Mouse (Mus musculus) lung, postnatal 25 days (tissue): ENCODE results near the gene Cbln3.

Source experiments
- DNase-seq: peaks from one replicate; pipeline ENCODE4 v3.0.0; 2022; ENCODE audit warnings: low spot score

Gene Cbln3

DNA sequence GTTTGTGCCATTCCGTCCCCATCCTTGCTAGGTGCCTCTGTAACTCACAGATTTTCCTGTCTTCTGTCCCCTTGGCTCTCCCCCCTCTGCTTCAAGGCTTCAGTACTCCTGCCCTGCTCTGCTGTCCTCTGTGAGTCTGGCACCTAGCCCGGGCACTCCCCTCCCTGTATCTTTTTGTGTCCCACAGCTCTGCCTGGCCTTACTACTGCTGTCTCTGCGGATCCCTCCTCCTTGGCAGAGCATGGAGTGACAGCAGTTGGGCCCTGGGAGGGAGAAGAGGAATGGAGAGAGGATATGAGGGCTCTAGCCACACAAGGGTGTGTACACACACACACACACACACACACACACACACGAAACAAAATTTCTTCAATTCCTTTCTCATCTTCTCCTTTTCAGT is at the start of gene Cbln3:
Gene Cbln3, minus strand, starts transcription at position 227 of the 400 bp plus-strand sequence.
- peak; percentile 27 for DNase-seq

DNA sequence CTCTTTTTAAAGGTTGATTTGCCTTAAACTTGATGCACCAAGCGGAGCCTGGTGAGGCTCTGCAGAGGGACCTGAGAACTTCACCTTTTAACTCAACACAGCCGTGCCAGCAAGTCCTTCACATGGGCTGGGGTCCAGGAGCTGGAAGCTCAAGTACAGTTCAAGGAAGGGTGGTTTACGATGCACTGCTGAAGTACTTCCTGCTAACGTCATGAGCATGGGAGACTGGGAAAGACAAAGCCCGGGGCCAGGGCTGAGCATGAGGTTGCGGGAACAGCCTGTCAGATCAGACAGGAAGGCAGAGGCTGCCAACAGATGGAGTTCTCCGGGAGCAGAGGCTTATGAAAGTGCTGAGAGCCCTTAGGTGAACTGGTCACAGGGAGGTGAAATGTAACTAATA is 49.4 kb upstream of the Cbln3 start:
- peak; percentile 91 for DNase-seq

DNA sequence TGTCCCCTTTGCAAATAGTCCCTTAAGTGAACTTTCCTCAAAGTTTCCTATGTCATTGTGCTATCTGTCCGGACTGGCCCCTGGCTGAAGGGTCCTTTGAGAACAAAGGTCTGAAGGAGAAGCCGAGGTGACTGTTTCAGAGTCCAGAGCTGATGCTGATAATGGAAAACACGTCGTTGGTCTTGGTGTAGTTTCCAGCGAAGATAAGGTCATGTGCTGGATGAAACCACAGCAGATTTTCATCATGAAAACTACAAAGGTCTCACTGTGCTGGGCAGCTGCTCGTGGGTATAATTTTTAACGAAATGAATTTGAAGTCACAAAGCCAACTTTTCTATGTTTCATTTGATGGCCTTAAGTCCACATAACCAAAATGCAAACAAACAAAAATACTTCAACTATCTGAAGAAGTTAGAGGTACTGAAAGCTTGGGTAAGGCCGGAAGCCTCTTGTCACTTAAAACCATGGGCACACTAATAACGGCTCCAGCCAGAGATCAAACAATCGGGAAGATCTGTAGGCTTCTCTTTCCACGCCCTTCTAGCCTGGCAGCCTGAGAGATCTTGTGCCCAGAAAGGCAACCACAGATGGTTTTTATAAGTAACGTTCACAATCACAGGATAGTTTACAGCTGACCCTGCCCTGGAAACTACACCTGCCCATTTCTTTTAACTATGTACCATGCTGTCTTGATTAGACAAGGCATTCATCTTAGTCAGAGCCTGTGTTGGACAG is 45.2 kb upstream of the Cbln3 start:
- DNase-seq, result no peak

DNA sequence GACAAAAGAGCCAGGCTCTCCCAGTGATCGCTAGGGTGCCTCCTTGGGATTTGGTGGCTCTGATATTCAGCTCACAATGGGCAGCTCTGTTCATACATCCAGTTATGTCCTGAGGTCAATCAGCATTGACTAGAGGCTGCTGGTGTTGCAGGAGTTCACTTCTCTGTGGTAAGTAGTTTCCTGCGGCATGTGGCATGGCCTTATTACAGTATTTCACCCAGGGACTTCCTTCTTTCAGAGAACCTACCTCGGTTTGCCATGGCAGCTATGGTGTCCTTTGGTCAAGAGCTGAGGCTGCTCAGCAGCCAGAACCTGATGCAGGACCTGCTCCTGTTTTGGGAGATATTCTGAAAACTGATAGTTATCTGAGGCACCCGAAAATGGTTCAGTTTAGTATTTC is 42.7 kb upstream of the Cbln3 start:
- DNase-seq, result no peak

DNA sequence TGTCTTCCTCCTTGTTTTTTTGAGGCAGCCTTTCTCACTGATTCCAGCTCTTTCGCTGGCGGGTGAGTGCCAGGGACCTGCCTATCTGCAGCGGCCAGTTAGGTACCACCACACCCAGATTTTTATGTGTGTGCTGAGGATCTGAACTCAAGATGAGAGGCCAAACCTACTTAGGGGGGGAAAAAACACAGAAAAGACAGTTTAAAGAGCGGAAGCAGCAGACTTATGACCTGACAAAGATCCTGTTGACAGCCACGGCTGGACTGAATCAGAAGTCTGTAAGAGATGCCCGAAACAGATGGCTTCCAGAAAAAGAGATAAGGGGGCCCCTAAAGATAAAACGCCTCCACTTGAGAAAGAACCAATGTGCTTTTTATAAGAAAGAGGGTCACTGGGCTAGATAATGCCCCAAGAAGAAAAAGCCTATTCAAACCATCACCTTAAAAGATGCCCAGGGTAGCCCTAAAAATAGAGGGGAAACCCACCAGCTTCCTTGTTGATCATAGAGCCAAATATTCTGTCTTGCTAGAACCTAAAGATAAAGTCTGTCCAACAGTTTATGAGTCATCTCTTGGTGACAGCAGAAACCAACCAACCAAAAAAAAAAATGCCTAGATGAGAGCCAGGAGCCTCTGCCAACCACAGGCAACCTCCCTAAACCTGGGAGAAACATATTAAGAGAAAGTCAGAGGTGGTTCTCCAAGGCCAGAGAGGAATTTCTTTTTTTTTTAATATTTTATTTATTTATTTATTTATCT is 38.5 kb upstream of the Cbln3 start:
- DNase-seq, result no peak

DNA sequence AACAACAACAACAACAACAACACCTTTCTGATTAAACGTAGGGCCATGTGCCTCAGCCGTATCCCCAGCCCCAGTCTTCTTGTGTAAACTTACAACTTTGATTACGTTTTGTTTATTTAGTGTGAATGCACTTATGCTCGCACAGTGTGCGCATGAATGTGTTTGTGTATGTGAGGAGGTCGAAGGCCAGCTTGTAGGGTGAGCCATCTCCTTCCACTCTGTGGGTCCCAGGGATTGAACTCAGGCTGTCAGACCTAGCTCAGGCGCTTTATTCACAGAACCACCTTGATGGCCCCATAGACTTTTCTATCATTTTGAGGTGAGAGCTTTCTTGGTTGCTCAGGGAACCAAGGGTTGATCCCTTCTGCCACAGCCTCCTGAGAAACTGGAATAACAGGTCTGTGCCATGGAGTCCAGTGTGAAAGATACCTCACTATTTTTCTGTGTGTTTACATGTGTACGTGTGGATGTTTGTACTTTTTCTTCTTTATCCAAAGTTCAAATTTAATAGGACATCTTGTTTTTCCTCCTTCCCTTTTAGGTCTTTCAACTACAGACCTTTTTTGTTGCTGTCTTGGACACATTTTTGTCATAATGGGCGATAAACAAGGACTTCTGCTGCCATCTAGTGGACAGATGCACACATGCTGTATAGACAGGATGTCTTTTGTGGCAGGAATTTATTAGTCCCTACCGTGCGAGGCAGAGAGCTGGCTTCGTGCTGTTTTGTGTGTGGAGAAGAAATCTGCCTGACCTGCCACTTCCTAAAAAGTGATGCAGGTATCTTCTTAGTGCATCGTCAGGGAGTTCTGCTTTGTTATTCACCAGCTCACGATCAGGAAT is 34.3 kb upstream of the Cbln3 start:
- peak; percentile 83 for DNase-seq

DNA sequence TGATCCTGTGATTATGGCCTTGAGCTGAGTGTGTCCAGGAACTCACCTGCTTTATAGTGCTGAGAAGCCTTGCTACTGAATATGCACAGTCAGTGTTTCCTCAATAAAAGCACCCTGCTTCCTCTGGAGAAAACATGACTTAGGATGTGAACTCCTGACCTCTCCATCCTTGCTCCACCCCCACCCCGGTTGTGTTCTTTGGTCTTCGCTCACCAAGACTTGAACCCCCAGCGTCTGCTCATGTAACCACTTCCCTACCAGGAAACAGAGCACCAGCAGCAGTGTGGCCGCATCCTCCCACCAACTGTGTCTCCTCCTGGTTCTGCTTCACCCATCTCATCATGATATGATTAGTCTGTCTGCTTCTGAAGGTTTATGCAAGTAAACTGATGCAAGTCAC is 29.2 kb upstream of the Cbln3 start:
- DNase-seq, result no peak

DNA sequence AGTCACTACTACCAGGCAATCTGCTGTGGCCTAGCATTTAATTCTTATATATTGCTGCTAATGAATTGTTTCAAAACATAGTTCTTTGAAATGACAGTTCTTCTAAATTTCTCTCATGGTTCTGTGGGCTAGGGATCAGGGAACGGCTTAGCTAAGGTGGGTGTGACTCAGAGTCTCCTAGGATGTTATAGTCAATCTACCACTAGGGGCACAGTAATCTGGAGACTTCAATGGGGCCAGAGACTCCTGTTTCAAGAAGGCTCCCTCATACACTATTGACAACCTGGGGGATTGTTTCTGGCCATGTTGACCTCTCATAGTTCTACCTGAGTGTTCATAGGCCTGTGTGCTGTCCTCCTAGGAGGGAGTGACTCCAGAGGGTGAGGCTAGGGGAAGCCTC is 21.3 kb upstream of the Cbln3 start:
- DNase-seq, result no peak

DNA sequence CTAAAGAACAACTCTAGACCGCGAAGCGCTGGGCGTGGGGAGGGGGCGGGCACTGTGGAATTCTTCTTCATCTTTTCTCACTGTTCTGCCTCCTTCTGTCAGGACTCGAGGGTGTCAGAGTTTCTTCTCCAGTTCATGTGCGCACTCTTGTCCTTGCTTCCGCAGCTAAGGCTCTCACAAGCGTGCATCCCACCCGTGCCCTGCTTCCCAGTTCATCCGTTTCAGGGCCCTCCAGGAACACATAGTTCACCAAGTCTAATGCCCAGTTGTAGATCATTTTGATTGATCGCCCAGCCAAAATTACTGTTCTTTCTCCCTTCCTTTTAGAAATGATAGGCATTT is 16.2 kb upstream of the Cbln3 start:
- DNase-seq, result no peak

DNA sequence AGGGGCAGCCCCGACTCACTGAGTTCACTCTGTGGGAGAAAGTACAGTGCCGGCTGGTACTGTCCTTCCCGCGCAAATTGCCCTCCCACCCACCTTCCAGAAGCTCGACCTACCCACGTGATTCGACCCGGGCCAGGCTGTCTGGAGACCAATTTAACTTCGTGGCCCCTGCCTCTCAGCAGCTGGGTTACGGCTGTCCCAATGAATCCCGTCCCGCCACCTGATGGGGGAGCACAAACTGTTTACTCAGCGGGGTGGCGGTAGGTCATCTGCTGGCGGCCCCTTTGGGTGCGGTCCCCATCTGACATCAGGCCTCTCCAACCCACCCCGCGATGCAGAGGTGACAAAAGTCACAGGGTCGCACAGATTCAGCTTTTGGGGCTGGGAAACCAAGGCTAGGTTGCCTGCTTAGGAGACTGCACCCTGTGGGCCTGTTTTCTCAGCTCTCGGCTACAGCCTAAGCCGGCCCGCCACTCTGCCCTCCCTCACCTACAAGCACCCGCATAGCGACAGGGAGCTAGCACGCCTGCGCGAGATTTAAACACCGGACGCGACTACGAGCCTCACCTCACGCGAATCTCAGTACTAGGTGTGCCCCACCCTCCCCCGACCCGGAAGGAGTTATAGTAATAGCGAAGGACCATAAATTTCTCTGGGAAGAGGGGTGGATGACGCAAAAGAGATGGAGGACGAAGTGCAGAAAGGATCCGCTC is 15.7 kb upstream of the Cbln3 start, which contains the start of gene Sdr39u1:
Gene Sdr39u1, minus strand, starts transcription at position 593 of the 713 bp plus-strand sequence.
- peak; percentile 90 for DNase-seq

DNA sequence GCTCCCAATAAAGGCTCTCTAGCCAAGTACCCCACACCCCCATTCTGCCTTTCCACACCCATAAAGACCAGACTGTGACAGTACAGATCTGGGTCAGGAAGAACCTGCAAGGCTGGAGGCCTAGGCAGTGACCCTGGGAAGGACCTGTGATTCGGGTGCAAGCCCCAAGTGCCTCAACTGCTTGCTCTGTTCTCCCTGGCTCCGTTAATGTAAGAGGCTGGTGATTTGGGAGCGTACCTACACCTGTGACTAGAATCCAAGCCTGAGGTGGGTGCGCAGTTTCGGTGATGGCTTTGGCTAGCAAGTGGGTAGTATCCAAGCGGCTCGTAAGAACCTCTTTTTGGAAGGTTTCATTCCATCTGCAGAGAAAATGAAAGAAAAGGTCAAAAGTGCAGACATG is 14.8 kb upstream of the Cbln3 start:
- DNase-seq, result no peak

DNA sequence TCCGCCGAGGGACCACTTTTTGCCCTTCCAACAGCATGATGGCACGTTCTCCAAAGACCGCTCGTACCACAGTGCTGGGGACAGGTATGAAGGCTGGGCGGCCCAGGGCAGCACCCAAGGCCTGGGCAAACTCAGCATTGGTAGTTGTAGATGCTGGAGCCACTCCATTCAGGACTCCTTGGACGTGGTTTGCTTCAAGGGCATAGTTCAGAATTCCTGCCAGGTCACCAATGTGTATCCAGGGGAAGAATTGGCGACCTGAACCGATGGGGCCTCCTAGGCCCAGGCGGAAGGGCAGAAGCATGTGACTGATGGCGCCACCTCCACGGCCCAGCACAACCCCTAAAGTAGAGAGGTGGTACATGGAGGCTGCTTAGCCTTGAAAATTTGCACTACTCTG is 13.5 kb upstream of the Cbln3 start:
- DNase-seq, result no peak

DNA sequence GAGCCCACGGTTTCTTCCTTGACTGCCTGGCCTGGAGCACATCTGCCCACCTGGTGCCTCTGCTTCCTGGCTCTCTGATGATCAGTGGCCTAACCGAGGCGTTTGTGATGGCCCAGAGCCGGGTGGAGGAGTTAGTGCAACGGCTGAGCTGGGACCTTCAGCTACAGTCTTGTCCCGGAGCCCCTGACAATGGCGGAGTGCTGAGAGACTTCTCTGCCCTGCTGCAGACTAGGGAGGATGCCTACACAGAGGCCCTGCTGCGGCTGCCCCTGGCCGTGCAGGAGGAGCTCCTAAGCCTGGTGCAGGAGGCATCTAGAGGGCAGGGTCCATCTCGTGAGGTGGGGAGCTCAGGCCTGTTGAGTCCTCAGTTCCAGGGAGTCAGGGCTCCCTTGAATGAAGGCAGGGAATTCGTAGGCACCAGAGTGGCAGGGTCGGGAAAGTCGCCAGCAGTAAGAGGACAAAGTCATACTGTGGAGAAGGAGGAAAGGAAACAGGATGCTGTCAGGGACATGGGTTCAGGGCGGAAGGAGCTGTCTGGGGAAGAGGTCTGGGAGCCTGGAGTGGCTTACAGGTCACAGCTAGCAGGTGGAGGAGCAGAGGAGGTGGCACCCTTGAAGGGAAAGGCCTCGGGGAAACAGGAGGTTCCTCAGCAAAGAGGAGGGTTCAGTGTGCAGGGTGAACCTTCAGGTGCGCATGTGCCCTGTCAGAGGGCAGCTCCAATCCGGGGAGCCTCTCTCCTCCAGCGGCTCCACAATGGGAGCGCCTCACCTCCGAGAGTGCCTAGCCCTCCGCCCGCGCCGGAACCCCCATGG is 2.6 kb upstream of the Cbln3 start:
- DNase-seq, result no peak

DNA sequence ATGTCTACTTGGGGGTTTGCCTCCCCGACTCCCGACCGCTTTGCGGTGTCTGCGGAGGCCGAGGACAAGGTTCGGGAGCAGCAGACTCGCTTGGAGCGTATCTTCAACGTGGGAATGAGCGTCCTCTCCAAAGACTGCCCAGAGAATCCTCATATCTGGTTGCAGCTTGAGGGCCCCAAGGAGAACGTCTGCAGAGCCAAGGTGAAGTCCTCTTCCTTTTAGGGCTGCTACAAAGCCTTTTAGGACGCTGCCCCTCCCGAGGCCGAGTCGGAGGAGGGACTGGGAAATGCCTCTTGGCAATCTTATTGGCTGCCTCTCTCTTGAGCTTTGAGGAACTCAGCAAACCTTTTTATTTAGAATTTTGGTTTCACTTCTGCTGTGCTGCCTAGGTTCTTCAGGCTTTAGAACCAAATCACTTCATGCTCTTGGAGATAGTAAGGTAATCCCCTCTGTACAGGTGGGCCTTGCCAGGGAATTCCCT is 1.6 kb upstream of the Cbln3 start:
- peak; percentile 82 for DNase-seq

DNA sequence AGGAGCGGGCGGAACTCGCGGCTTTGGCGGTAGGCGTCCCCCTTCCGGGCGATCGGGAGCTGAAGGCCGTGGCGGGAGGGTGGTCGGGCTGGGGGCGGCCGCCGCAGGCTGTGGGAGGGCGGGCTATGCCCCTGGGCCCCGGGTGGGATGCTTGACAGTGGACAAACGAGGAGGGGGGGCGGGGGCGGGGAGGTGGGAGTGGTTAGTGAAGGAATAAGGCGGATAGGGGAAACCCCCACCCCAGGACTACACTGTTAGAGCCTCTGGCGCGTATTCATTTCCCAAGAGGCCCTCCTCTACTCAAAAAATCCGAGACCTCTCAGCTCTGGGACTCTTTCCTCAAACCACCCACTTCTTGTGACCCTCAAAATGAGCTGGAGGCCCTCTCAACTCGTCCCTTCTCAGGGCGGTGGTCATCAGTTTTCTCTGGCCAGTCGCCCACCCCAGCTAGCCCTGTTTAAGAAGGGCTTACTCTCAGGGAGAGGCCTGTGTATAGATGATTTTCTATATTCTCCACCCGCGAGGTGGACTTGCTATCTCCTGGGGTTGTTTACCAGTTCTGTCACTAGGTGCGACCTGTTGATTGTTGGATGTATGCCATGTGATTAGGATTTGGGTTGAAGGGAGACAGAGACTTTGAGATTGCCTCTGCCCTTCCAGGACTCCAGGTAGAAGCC is 1.1 kb upstream of the Cbln3 start:
- peak; percentile 14 for DNase-seq

DNA sequence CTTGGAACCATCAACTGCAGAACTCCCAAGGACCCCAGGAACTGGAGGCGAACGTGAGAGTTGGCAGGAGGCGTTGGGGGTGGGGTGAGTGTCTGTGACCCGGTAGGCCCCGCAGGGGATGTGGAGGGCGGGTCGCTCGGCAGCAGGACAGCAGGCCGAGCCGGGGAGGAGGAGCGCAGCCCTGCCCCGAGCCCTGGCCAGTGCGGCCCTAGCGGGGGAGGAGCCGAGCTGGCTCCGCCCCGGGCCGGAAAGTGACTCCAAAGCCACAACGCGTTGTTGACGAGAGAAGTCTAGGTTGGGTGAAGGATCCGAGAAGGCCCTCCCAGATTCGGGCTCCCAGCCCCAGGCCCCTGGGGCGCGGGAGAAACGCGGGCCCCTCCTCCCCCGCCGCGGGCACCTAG is 521 bp upstream of the Cbln3 start, which contains the start of gene Khnyn:
Gene Khnyn, plus strand, starts transcription at position 235 of the 401 bp plus-strand sequence.
- peak; percentile 93 for DNase-seq

DNA sequence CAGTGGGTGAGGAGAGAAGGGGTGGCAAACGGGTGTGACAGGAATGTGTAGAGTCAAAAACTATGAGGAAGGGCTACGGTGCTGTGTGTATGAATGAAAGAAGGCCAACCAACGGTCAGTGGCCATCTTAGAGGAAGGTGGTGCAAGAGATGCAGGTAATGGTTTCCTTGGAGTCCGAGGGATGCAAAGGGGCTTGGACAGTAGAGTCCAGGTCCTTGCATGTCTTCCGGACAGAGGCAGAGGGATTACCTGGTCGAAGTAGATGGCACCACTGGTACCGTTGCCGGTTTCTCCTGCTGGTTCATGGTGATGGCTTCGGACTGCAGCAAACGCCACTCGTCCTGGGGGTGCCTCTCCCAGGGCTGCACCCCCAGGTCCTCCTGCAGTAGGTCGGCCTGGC is 529 bp downstream of the Cbln3 start:
- no peak for DNase-seq

DNA sequence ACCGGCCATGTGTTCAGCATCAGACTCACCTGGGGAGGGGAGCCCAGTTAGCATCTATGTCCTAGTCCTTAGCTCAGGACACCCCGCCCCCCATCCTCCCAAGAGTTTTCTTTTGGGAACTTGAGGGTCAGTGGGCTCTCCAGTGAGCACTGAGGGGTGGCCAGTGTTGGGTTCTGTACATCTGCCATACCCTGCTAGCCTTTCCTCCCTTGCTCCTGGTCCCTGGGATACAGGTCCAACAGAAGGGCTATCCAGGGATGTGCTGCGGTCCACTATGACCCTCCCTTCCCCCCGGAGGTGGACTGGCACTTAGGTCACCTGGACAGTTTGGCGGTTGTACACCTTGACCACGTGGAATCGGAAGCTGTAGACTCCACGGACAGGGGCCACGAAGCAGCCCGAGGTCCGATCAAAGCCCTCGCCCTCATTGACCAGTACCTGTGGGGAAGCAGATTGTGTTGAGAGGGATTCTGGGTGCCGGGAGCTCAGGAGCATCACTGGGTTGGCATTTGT is 987 bp downstream of the Cbln3 start:
- no peak for DNase-seq

DNA sequence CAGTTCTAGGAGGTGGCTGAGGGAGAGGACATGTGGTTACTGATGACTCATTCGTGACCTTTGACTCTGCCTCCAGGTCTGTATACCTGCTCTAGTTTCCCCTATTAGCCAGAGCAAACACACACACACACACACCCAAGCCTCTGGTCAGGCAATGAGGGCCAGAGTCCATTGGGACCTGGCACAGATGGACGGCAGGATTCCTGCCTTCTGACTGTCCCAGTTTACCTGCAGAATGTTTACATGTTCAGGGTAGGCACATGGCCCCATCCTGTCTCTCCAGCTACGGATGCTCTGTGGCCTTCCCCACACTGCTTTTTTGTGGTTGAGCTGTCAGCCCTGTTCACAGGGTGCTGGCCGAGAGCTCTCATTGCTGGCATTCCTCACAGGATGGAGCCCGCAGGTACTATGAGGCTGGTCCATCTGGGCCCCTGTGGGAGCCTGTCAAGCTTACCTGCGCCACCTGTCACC is 2.0 kb downstream of the Cbln3 start:
- no peak for DNase-seq

DNA sequence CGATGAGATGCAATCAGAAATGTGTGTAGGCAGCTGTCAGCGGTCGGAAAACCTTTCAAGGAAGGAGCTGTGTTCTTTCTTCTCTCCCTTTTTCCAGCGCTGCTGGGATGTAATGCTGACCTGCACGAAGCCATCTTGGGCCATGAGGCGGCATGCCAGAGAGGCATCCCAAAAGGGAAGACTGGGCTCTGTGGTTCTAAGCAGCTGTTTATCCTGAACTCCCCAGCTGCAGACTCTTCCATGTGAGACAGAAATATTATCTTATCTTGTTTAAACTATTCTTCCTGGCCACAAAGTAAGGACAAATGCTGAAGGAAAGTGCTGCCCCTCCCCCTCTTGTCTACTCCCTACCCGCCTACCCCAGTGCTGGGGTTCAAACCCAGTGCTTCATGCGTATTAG is 3.2 kb downstream of the Cbln3 start:
- DNase-seq, result no peak
